Mouse (Mus musculus): ENCODE results near the gene Palm2.

DNA sequence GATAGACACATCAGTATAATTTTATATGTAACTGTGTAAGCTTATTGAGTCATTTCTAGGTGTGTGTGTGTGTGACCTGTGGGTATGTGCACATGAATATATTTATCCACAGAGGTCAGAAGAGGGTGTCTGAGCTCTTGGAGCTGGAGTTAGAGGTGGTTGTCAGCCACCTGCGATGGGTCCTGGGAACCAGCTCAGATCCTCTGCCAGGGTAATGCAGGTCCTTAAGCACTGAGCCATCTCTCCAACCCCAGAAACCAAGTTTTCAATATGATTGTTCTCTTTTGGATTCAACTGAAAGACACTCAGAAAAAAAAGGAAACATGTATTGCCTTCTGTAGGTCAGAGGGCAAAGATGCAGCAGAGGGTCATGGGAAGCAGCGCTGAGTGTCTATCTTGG is 248.3 kb downstream of the Palm2 start:
- TF ChIP-seq POLR2A (IDR thresholded peaks at IDR 0.05; ENCODE audit: extremely low read depth, insufficient read depth, low read length), result no peak
- TF ChIP-seq CTCF (IDR thresholded peaks at IDR 0.05; ENCODE audit: extremely low read depth, insufficient read depth, low read length), result no peak
